16 mouse cellular contexts compared by ENCODE assay signal in the genomic region with DNA sequence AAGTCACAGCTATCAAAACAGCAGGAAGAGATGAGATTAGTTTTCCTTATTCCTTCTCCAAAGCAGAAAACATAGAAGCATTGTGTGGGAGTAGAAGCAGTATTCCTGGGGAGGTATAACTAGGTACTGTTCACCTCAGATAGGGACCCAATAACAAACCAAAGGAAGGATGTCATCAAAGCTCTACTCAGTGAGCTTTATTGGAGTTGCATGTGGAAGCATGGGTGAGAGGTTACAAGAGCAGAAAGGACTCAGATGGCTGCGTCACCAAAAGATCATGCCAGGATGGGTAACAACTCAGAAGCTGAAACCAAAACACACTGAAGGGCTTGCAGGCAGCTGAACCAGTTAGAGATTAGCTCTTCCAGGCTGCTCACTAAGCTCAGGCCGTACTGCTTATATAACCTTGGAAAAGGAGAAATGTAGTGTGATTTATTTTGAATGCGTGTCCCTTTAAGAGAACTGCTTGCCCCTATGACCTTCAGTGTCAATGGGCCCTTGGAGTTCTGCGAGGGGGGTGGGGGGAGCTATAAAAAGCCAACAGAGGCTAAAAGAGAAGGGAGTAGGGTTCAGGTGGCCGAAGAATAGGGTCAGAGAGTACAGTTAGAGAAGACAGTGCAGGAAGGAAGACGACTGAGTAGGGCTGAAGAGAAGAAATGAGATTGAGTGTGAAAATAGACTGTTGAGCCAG. TPM values are rescaled to one million over a fixed set of nuclear protein-coding genes. Genes with fewer than 3 reads are reported as not detected.
DNase-seq lines count a peak whose midpoint lies in the region; ATAC-seq and TF ChIP-seq lines count a peak whose summit lies in the region.
"Had no signal": no experiment of that assay in that cellular context is flagged by ENCODE, and none has a peak within 500 bp of the region (broad histone marks: within the 10 kb centered on the region; RNA-seq: fewer than 3 reads in every experiment).

No protein-coding gene starts in this region.

- no peak for ATAC-seq in kidney, embryonic 15.5 days (replicated peaks; ENCODE audit: low FRiP score)
- ATAC-seq in midbrain, embryonic 11.5 days (ENCODE audit: low FRiP score) = no peak
- no peak for ATAC-seq in midbrain, postnatal 0 days (ENCODE audit: low FRiP score)

- intact Hi-C loops in gastrocnemius, adult 2 months (cut with DNase I) = no loop called here

- no peak overlapping the region for H3K9ac ChIP-seq in kidney, embryonic 15.5 days
- H3K9ac ChIP-seq in midbrain, embryonic 11.5 days (ENCODE audit: low read length) = no peak overlapping the region
- H3K9ac ChIP-seq in midbrain, postnatal 0 days (replicated peaks; ENCODE audit: low read length, poor library complexity, severe bottlenecking) = no peak overlapping the region
- H3K9ac ChIP-seq: hindbrain, embryonic 15.5 days; stomach, embryonic 15.5 days had no signal

- no peaks in the 10 kb centered on the region for H3K27me3 ChIP-seq in kidney, adult 2 months (replicated peaks; ENCODE audit: control insufficient read depth, insufficient read depth, low read length)
- H3K27me3 ChIP-seq in kidney, embryonic 15.5 days = no peaks in the 10 kb centered on the region
- no peaks in the 10 kb centered on the region for H3K27me3 ChIP-seq in midbrain, embryonic 11.5 days (ENCODE audit: control insufficient read depth, insufficient read depth, low read length)
- no peaks in the 10 kb centered on the region for H3K27me3 ChIP-seq in midbrain, postnatal 0 days (ENCODE audit: insufficient read depth, low read length)
- H3K27me3 ChIP-seq: hindbrain, embryonic 15.5 days; stomach, embryonic 15.5 days had no signal

- no peak overlapping the region for H3K4me2 ChIP-seq in kidney, embryonic 15.5 days
- H3K4me2 ChIP-seq in midbrain, embryonic 11.5 days = no peak overlapping the region
- H3K4me2 ChIP-seq in midbrain, postnatal 0 days (ENCODE audit: low read depth, low read length, poor library complexity, severe bottlenecking) = no peak overlapping the region
- H3K4me2 ChIP-seq: hindbrain, embryonic 15.5 days; stomach, embryonic 15.5 days had no signal

- no peak for TF ChIP-seq POLR2A in kidney, adult 2 months (IDR thresholded peaks at IDR 0.05; ENCODE audit: low read depth, low read length)

- peak overlapping the region; percentile 83 for H3K27ac ChIP-seq in gastrocnemius, adult 2 months
- peak overlapping the region; percentile 27 for H3K27ac ChIP-seq in kidney, adult 2 months (ENCODE audit: insufficient read depth, low read depth, low read length)
- H3K27ac ChIP-seq in kidney, embryonic 15.5 days = no peak overlapping the region
- H3K27ac ChIP-seq in midbrain, embryonic 11.5 days (ENCODE audit: low read depth, low read length) = no peak overlapping the region
- no peak overlapping the region for H3K27ac ChIP-seq in midbrain, postnatal 0 days (ENCODE audit: low read depth, low read length)
- H3K27ac ChIP-seq: forebrain, embryonic 10.5 days; hindbrain, embryonic 15.5 days; midbrain, embryonic 10.5 days; stomach, embryonic 15.5 days had no signal

- peaks cover 12% of the 10 kb centered on the region for H3K36me3 ChIP-seq in kidney, adult 2 months (ENCODE audit: control insufficient read depth, insufficient read depth, low read length)
- H3K36me3 ChIP-seq in kidney, embryonic 15.5 days = peaks cover 43% of the 10 kb centered on the region
- H3K36me3 ChIP-seq in midbrain, embryonic 11.5 days (ENCODE audit: control insufficient read depth, insufficient read depth, low read length) = peaks cover 26% of the 10 kb centered on the region
- H3K36me3 ChIP-seq in midbrain, postnatal 0 days (ENCODE audit: insufficient read depth, low read length) = peaks cover 27% of the 10 kb centered on the region

- no peak for DNase-seq in gastrocnemius, adult 2 months
- DNase-seq in gastrocnemius, adult 8-10 months (ENCODE audit: low spot score in 2 of 2) = no peak
- DNase-seq in kidney, adult 2 months = peak; percentile 20
- peak; percentile 66 for DNase-seq in midbrain, embryonic 11.5 days (ENCODE audit: low spot score, missing footprints)
- DNase-seq in midbrain, postnatal 0 days (ENCODE audit: low spot score) = no peak
- no peak for DNase-seq in thymus, postnatal 36 days
- DNase-seq: B cell, adult 2 months; cerebellum, adult 2 months; retina, postnatal 1 day; thymus, postnatal 14 days had no signal

- TF ChIP-seq CTCF in gastrocnemius, adult 2 months (IDR thresholded peaks at IDR 0.05) = no peak
- no peak for TF ChIP-seq CTCF in kidney, adult 2 months (conservative IDR thresholded peaks at IDR 0.05; ENCODE audit: insufficient read depth, insufficient read length, low read depth, low read length)
- no peak for TF ChIP-seq CTCF in midbrain, postnatal 0 days (IDR thresholded peaks at IDR 0.05)

- peak overlapping the region; percentile 21; the same call in 1 of the 2 replicates for H3K4me3 ChIP-seq in gastrocnemius, adult 2 months
- no peak overlapping the region for H3K4me3 ChIP-seq in kidney, adult 2 months (ENCODE audit: insufficient read depth, low read depth, low read length)
- no peak overlapping the region for H3K4me3 ChIP-seq in kidney, embryonic 15.5 days (replicated peaks)
- H3K4me3 ChIP-seq in midbrain, embryonic 11.5 days (ENCODE audit: low read depth, low read length) = no peak overlapping the region
- no peak overlapping the region for H3K4me3 ChIP-seq in midbrain, postnatal 0 days (ENCODE audit: low read depth, low read length)
- H3K4me3 ChIP-seq: forebrain, embryonic 10.5 days; hindbrain, embryonic 15.5 days; midbrain, embryonic 10.5 days; myocyte; stomach, embryonic 15.5 days had no signal

- no peaks in the 10 kb centered on the region for H3K4me1 ChIP-seq in kidney, adult 2 months (ENCODE audit: control insufficient read depth, insufficient read depth, low read length)
- no peaks in the 10 kb centered on the region for H3K4me1 ChIP-seq in kidney, embryonic 15.5 days
- H3K4me1 ChIP-seq in midbrain, embryonic 11.5 days (ENCODE audit: control insufficient read depth, insufficient read depth, low read length) = no peaks in the 10 kb centered on the region
- no peaks in the 10 kb centered on the region for H3K4me1 ChIP-seq in midbrain, postnatal 0 days (ENCODE audit: insufficient read depth, low read length)
- H3K4me1 ChIP-seq: forebrain, embryonic 10.5 days; hindbrain, embryonic 15.5 days; midbrain, embryonic 10.5 days; stomach, embryonic 15.5 days had no signal

- 21% methylated on average over 6 of the region's 6 CpGs for WGBS in kidney, adult 2 months
- 21% methylated on average over 6 of the region's 6 CpGs for WGBS in kidney, embryonic 15.5 days
- WGBS in midbrain, embryonic 11.5 days = 70% methylated on average over 6 of the region's 6 CpGs
- WGBS in midbrain, postnatal 0 days = 80% methylated on average over 6 of the region's 6 CpGs

- peaks cover 5% of the 10 kb centered on the region; the same call in 1 of the 2 replicates for H3K9me3 ChIP-seq in kidney, embryonic 15.5 days (replicated peaks)
- H3K9me3 ChIP-seq in midbrain, embryonic 11.5 days (ENCODE audit: control insufficient read depth, low read length) = no peaks in the 10 kb centered on the region
- H3K9me3 ChIP-seq in midbrain, postnatal 0 days (ENCODE audit: low read length) = no peaks in the 10 kb centered on the region
- H3K9me3 ChIP-seq: hindbrain, embryonic 15.5 days; stomach, embryonic 15.5 days had no signal

RNA-seq across cellular contexts. Expression of gene Zfp383, which starts 9.5 kb away (rescaled TPM):
- total RNA-seq in gastrocnemius, adult 2 months (2021) = 1 to 10 TPM; 5.5 to 8.0 TPM
- total RNA-seq in gastrocnemius, adult 8-10 months (2022) = 1 to 10 TPM; 5.8 to 7.7 (median 6.9) TPM
- polyA plus RNA-seq in kidney, adult 2 months (2012; rRNA removed) = 1.1 and 1.5 TPM in 2 replicates
- polyA plus RNA-seq in kidney, embryonic 15.5 days (2015; fragmentation: Nextera tagmentation; extraction: Ambion mirVana) = 5.2 and 5.8 TPM in 2 replicates
- 8.6 and 10.8 TPM in 2 replicates for polyA plus RNA-seq in midbrain, embryonic 11.5 days (2014; fragmentation: Nextera tagmentation; extraction: Ambion mirVana)
- 6.6 and 7.9 TPM in 2 replicates for total RNA-seq in midbrain, postnatal 0 days (2014; rRNA removed)
- 5.4 and 5.8 TPM in 2 replicates for polyA plus RNA-seq in midbrain, postnatal 0 days (2015; fragmentation: Nextera tagmentation; extraction: Ambion mirVana)

RNA-seq across cellular contexts. Expression of gene Zfp27, which starts 11.1 kb away (rescaled TPM):
- 1 to 10 TPM; 8.6 to 8.8 TPM for total RNA-seq in gastrocnemius, adult 2 months (2021)
- total RNA-seq in gastrocnemius, adult 8-10 months (2022) = 1 to 10 TPM; 6.5 to 9.3 (median 7.1) TPM
- 2.1 and 2.4 TPM in 2 replicates for polyA plus RNA-seq in kidney, adult 2 months (2012; rRNA removed)
- 9.5 and 10.8 TPM in 2 replicates for polyA plus RNA-seq in kidney, embryonic 15.5 days (2015; fragmentation: Nextera tagmentation; extraction: Ambion mirVana)
- polyA plus RNA-seq in midbrain, embryonic 11.5 days (2014; fragmentation: Nextera tagmentation; extraction: Ambion mirVana) = 14.7 and 15.3 TPM in 2 replicates
- total RNA-seq in midbrain, postnatal 0 days (2014; rRNA removed) = 15.7 and 18.0 TPM in 2 replicates
- polyA plus RNA-seq in midbrain, postnatal 0 days (2015; fragmentation: Nextera tagmentation; extraction: Ambion mirVana) = 7.9 and 8.5 TPM in 2 replicates

RNA-seq across cellular contexts. Expression of gene Zfp74, which starts 36.4 kb away (rescaled TPM):
- total RNA-seq in gastrocnemius, adult 2 months (2021) = 1 to 10 TPM; 5.7 to 6.6 TPM
- total RNA-seq in gastrocnemius, adult 8-10 months (2022) = 1 to 10 TPM; 4.9 to 7.3 (median 6.3) TPM
- polyA plus RNA-seq in kidney, adult 2 months (2012; rRNA removed) = 4.7 and 5.0 TPM in 2 replicates
- polyA plus RNA-seq in kidney, embryonic 15.5 days (2015; fragmentation: Nextera tagmentation; extraction: Ambion mirVana) = 12.0 and 12.2 TPM in 2 replicates
- polyA plus RNA-seq in midbrain, embryonic 11.5 days (2014; fragmentation: Nextera tagmentation; extraction: Ambion mirVana) = 10.6 and 12.6 TPM in 2 replicates
- total RNA-seq in midbrain, postnatal 0 days (2014; rRNA removed) = 12.8 and 13.3 TPM in 2 replicates
- polyA plus RNA-seq in midbrain, postnatal 0 days (2015; fragmentation: Nextera tagmentation; extraction: Ambion mirVana) = 15.9 and 17.1 TPM in 2 replicates

RNA-seq across cellular contexts. Expression of gene Zfp420, which starts 57.7 kb away (rescaled TPM):
- total RNA-seq in gastrocnemius, adult 2 months (2021) = 1 to 10 TPM; 2.8 to 4.3 TPM
- 1 to 10 TPM; 3.0 to 4.6 (median 3.5) TPM for total RNA-seq in gastrocnemius, adult 8-10 months (2022)
- 1.7 and 1.8 TPM in 2 replicates for polyA plus RNA-seq in kidney, adult 2 months (2012; rRNA removed)
- 7.5 and 7.8 TPM in 2 replicates for polyA plus RNA-seq in kidney, embryonic 15.5 days (2015; fragmentation: Nextera tagmentation; extraction: Ambion mirVana)
- 10.3 and 12.1 TPM in 2 replicates for polyA plus RNA-seq in midbrain, embryonic 11.5 days (2014; fragmentation: Nextera tagmentation; extraction: Ambion mirVana)
- total RNA-seq in midbrain, postnatal 0 days (2014; rRNA removed) = 20.4 and 24.5 TPM in 2 replicates
- polyA plus RNA-seq in midbrain, postnatal 0 days (2015; fragmentation: Nextera tagmentation; extraction: Ambion mirVana) = 14.7 and 16.2 TPM in 2 replicates

Comparison
In these comparisons a context has a peak if more than half of its experiments do, and no peak if none do; other contexts are left out.
1. DNase-seq: peak in kidney, adult 2 months (single experiment) and midbrain, embryonic 11.5 days (single experiment); none in gastrocnemius, adult 2 months (single experiment), gastrocnemius, adult 8-10 months (0 of 2), midbrain, postnatal 0 days (single experiment) and thymus, postnatal 36 days (0 of 2).
2. H3K27ac ChIP-seq: peak in gastrocnemius, adult 2 months (single experiment) and kidney, adult 2 months (single experiment); none in kidney, embryonic 15.5 days (single experiment), midbrain, embryonic 11.5 days (single experiment) and midbrain, postnatal 0 days (single experiment).